Mouse (Mus musculus): Measurements from ENCODE around the gene Glrb.

Glrb gene

GRCm38 (mm10) chr3:80913111-80913778, at the start of gene Glrb:
TSS of gene Glrb (minus strand) at chr3:80913660.
- peak; percentile 4 to 42 for DNase-seq

GRCm38 (mm10) chr3:80959965-80960364, 46.5 kb upstream of the Glrb start:
- no peak for DNase-seq

- DNase-seq, result peak; percentile 18 to 55
Measured at GRCm38 (mm10) chr3:80958591-80958990, 45.1 kb upstream of the Glrb start.

GRCm38 (mm10) chr3:80913779-80914284, 372 bp upstream of the Glrb start:
- DNase-seq, result no peak

GRCm38 (mm10) chr3:80894745-80895480, 18.5 kb downstream of the Glrb start:
- no peak for DNase-seq

- DNase-seq, result no peak
Measured at GRCm38 (mm10) chr3:80894328-80894727, 19.1 kb downstream of the Glrb start.

- no peak for DNase-seq
Measured at GRCm38 (mm10) chr3:80893055-80893690, 20.3 kb downstream of the Glrb start.

- peak; percentile 10 to 28 for DNase-seq
Measured at GRCm38 (mm10) chr3:80891087-80891486, 22.4 kb downstream of the Glrb start.

- DNase-seq, result no peak
Measured at GRCm38 (mm10) chr3:80885174-80885573, 28.3 kb downstream of the Glrb start.

GRCm38 (mm10) chr3:80883601-80884000, 29.9 kb downstream of the Glrb start:
- no peak for DNase-seq

GRCm38 (mm10) chr3:80880660-80881293, 32.7 kb downstream of the Glrb start:
- DNase-seq, result no peak

GRCm38 (mm10) chr3:80878571-80878970, 34.9 kb downstream of the Glrb start:
- no peak for DNase-seq

- DNase-seq, result no peak
Measured at GRCm38 (mm10) chr3:80874690-80875353, 38.6 kb downstream of the Glrb start.

GRCm38 (mm10) chr3:80874081-80874480, 39.4 kb downstream of the Glrb start:
- no peak for DNase-seq

- no peak for DNase-seq
Measured at GRCm38 (mm10) chr3:80871472-80872171, 41.8 kb downstream of the Glrb start.

GRCm38 (mm10) chr3:80867328-80867727, 46.1 kb downstream of the Glrb start:
- DNase-seq, result no peak

GRCm38 (mm10) chr3:80852912-80853507, 60.5 kb downstream of the Glrb start:
- DNase-seq, result no peak

- DNase-seq, result no peak
Measured at GRCm38 (mm10) chr3:80850947-80851346, 62.5 kb downstream of the Glrb start.

- no peak for DNase-seq
Measured at GRCm38 (mm10) chr3:80845634-80846033, 67.8 kb downstream of the Glrb start.

GRCm38 (mm10) chr3:80839845-80840244, 73.6 kb downstream of the Glrb start:
- DNase-seq, result no peak

GRCm38 (mm10) chr3:80837583-80837982, 75.9 kb downstream of the Glrb start:
- DNase-seq, result no peak

- no peak for DNase-seq
Measured at GRCm38 (mm10) chr3:80823975-80824374, 89.5 kb downstream of the Glrb start.

All from lung, postnatal 4 days (tissue).